Mouse (Mus musculus) heart, postnatal 0 days (tissue): ENCODE results near the gene Gm37240.

Source experiments
- CTCF ChIP-seq: IDR thresholded peaks from 2 replicates; pipeline ENCODE4 v1.5.1; 2016; ENCODE audit warnings: antibody characterized with exemption, control low read depth, low read depth
- EP300 ChIP-seq: IDR thresholded peaks from 2 replicates; pipeline ENCODE4 v1.6.1; 2016; ENCODE audit warnings: antibody characterized with exemption, low read depth

DNA sequence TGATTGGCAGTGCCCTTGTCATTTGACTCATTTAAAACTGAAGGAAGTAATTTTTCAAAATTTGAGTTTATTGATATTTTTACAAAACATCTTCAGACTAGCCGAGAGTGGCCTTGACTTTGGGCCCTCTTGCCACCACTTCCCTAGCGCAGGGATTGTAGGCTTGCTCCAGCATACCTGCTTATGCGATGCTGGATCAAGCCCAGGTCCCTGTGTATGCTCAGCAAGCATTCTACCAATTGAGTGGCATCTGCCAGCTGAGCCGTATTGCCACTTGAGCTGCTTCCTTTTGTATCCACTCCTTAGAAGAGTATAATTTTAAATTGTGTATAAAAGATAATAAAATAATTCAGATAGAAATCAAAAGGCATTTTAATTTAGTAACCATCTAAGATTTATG lies 1046.0 kb downstream of the Gm37240 start:
- TF ChIP-seq CTCF (no peak), EP300 (no peak)
